16 mouse cellular contexts compared by ENCODE assay signal in genomic region chr2:84016291-84016690, GRCm38 (mm10). TPM values are rescaled to one million over a fixed set of nuclear protein-coding genes. Genes with fewer than 3 reads are reported as not detected.
DNase-seq lines count a peak whose midpoint lies in the region; ATAC-seq lines count a peak whose summit lies in the region.
"Not testable (repeated sequence)": the region's sequence is repeated elsewhere in the genome, so short reads cannot be mapped to it uniquely, and the experiment has no call there.
"Had no signal": no experiment of that assay in that cellular context is flagged by ENCODE, and none has a peak within 500 bp of the region (broad histone marks: within the 10 kb centered on the region; RNA-seq: fewer than 3 reads in every experiment).

No protein-coding gene starts in this region.

- H3K36me3 ChIP-seq in hindbrain, embryonic 14.5 days (replicated peaks; ENCODE audit: control insufficient read depth, insufficient read depth), result not testable (repeated sequence)

- WGBS in hindbrain, embryonic 14.5 days, result 69% methylated on average over 5 of the region's 5 CpGs

- DNase-seq in CD4-positive helper T cell, adult 2 months (ENCODE audit: low read depth, low spot score), result peak; percentile 69
- peak; percentile 61 to 63 for DNase-seq in CD8-positive naive resting alpha-beta T cell, adult 2 months (ENCODE audit: low read depth in 2 of 2, low spot score in 2 of 2)
- peak; percentile 20 for DNase-seq in hindbrain, embryonic 14.5 days (ENCODE audit: low spot score)
- DNase-seq in thymus, postnatal 0 days (ENCODE audit: low spot score), result peak; percentile 51
- peak; percentile 38 for DNase-seq in thymus, postnatal 25 days

- not testable (repeated sequence) for H3K9me3 ChIP-seq in hindbrain, embryonic 14.5 days (ENCODE audit: control insufficient read depth, low read length)

- H3K9ac ChIP-seq in hindbrain, embryonic 14.5 days, result not testable (repeated sequence)

- not testable (repeated sequence) for H3K4me3 ChIP-seq in hindbrain, embryonic 14.5 days (replicated peaks; ENCODE audit: low read length)

- H3K27me3 ChIP-seq in hindbrain, embryonic 14.5 days (ENCODE audit: control insufficient read depth, insufficient read depth, low read length), result not testable (repeated sequence)

- not testable (repeated sequence) for H3K4me2 ChIP-seq in hindbrain, embryonic 14.5 days (replicated peaks)

- ATAC-seq in hindbrain, embryonic 14.5 days (ENCODE audit: low FRiP score), result not testable (repeated sequence)

- H3K4me1 ChIP-seq in hindbrain, embryonic 14.5 days (replicated peaks; ENCODE audit: control insufficient read depth, insufficient read depth, low read length), result not testable (repeated sequence)

- not testable (repeated sequence) for H3K27ac ChIP-seq in hindbrain, embryonic 14.5 days

RNA-seq across cellular contexts. Expression of gene Gm13691, which starts 25.9 kb away (rescaled TPM):
- polyA plus RNA-seq in hindbrain, embryonic 14.5 days (2014; fragmentation: Nextera tagmentation; extraction: Ambion mirVana), result not detected in 2 replicates
- polyA plus RNA-seq in thymus, postnatal 0 days (2015; fragmentation: Nextera tagmentation; extraction: Ambion mirVana), result not detected in 2 replicates
- polyA plus RNA-seq: activated CD4-positive, CD25-positive, alpha-beta regulatory T cell, adult 4 months; CD4-positive, CD25-positive, alpha-beta regulatory T cell, adult 4 months; cerebellum, adult 2 months; cortical plate, adult 2 months; embryonic facial prominence, embryonic 10.5 days; embryonic facial prominence, embryonic 12.5 days; embryonic facial prominence, embryonic 14.5 days; forebrain, embryonic 11.5 days; forebrain, embryonic 13.5 days; forebrain, embryonic 15.5 days; forebrain, postnatal 0 days had no signal

RNA-seq across cellular contexts. Expression of gene Gm13697, which starts 31.7 kb away (rescaled TPM):
- polyA plus RNA-seq in hindbrain, embryonic 14.5 days (2014; fragmentation: Nextera tagmentation; extraction: Ambion mirVana), result not detected in 2 replicates
- polyA plus RNA-seq in thymus, postnatal 0 days (2015; fragmentation: Nextera tagmentation; extraction: Ambion mirVana), result not detected in 2 replicates
- polyA plus RNA-seq: activated CD4-positive, CD25-positive, alpha-beta regulatory T cell, adult 4 months; CD4-positive, CD25-positive, alpha-beta regulatory T cell, adult 4 months; cerebellum, adult 2 months; cortical plate, adult 2 months; embryonic facial prominence, embryonic 10.5 days; embryonic facial prominence, embryonic 12.5 days; embryonic facial prominence, embryonic 14.5 days; forebrain, embryonic 11.5 days; forebrain, embryonic 13.5 days; forebrain, embryonic 15.5 days; forebrain, postnatal 0 days had no signal

RNA-seq across cellular contexts. Expression of gene Gm13694, which starts 37.6 kb away (rescaled TPM):
- not detected in 2 replicates for polyA plus RNA-seq in hindbrain, embryonic 14.5 days (2014; fragmentation: Nextera tagmentation; extraction: Ambion mirVana)
- polyA plus RNA-seq in thymus, postnatal 0 days (2015; fragmentation: Nextera tagmentation; extraction: Ambion mirVana), result not detected in 2 replicates
- polyA plus RNA-seq: activated CD4-positive, CD25-positive, alpha-beta regulatory T cell, adult 4 months; CD4-positive, CD25-positive, alpha-beta regulatory T cell, adult 4 months; cerebellum, adult 2 months; cortical plate, adult 2 months; embryonic facial prominence, embryonic 10.5 days; embryonic facial prominence, embryonic 12.5 days; embryonic facial prominence, embryonic 14.5 days; forebrain, embryonic 11.5 days; forebrain, embryonic 13.5 days; forebrain, embryonic 15.5 days; forebrain, postnatal 0 days had no signal

RNA-seq across cellular contexts. Expression of gene Gm13696, which starts 43.4 kb away (rescaled TPM):
- not detected in 2 replicates for polyA plus RNA-seq in hindbrain, embryonic 14.5 days (2014; fragmentation: Nextera tagmentation; extraction: Ambion mirVana)
- polyA plus RNA-seq in thymus, postnatal 0 days (2015; fragmentation: Nextera tagmentation; extraction: Ambion mirVana), result not detected in 2 replicates
- polyA plus RNA-seq: activated CD4-positive, CD25-positive, alpha-beta regulatory T cell, adult 4 months; CD4-positive, CD25-positive, alpha-beta regulatory T cell, adult 4 months; cerebellum, adult 2 months; cortical plate, adult 2 months; embryonic facial prominence, embryonic 10.5 days; embryonic facial prominence, embryonic 12.5 days; embryonic facial prominence, embryonic 14.5 days; forebrain, embryonic 11.5 days; forebrain, embryonic 13.5 days; forebrain, embryonic 15.5 days; forebrain, postnatal 0 days had no signal

RNA-seq across cellular contexts. Expression of gene Gm13695, which starts 49.2 kb away (rescaled TPM):
- polyA plus RNA-seq in hindbrain, embryonic 14.5 days (2014; fragmentation: Nextera tagmentation; extraction: Ambion mirVana), result not detected in 2 replicates
- polyA plus RNA-seq in thymus, postnatal 0 days (2015; fragmentation: Nextera tagmentation; extraction: Ambion mirVana), result not detected in 2 replicates
- polyA plus RNA-seq: activated CD4-positive, CD25-positive, alpha-beta regulatory T cell, adult 4 months; CD4-positive, CD25-positive, alpha-beta regulatory T cell, adult 4 months; cerebellum, adult 2 months; cortical plate, adult 2 months; embryonic facial prominence, embryonic 10.5 days; embryonic facial prominence, embryonic 12.5 days; embryonic facial prominence, embryonic 14.5 days; forebrain, embryonic 11.5 days; forebrain, embryonic 13.5 days; forebrain, embryonic 15.5 days; forebrain, postnatal 0 days had no signal
